Mouse (Mus musculus): ENCODE results near the gene Rapgef4. TPM values are rescaled to one million over a fixed set of nuclear protein-coding genes. Genes with fewer than 3 reads are reported as not detected.

Rapgef4 gene
- polyA plus RNA-seq, 1 experiment from 2014 or later: 23.4 TPM

DNA sequence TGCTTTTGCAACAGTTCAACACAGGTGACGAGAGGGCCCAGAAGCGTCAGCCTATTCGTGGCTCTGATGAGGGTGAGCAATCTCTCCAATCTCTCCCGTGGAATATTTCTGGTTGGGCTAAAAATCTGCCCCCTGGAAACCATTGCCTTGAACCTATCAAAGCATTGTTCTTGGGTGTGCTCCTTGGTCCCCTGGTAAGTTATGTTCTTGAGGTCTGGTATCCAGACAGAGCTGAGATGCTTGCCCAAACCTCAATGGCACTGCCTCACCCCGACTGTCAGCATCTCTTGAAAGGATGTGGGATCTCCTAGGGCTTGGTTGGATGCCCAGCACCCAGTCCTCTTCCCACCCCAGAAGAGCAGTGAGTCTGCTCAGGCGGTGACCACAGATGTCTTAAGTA lies 245.0 kb downstream of the Rapgef4 start:
- ATAC-seq: no peak
- WGBS: 88% methylated on average over 6 of the region's 6 CpGs
- Histone ChIP-seq H3K27ac (ENCODE audit: low read length) (no peak overlapping the region), H3K36me3 (ENCODE audit: control insufficient read depth, insufficient read depth) (no peaks in the 10 kb centered on the region), H3K9ac (replicated peaks; ENCODE audit: low read depth, low read length) (no peak overlapping the region), H3K9me3 (ENCODE audit: control insufficient read depth, low read length) (no peaks in the 10 kb centered on the region), H3K4me3 (replicated peaks; ENCODE audit: low read length) (no peak overlapping the region), H3K4me1 (replicated peaks; ENCODE audit: control insufficient read depth, insufficient read depth, low read length) (no peaks in the 10 kb centered on the region), H3K27me3 (replicated peaks; ENCODE audit: control insufficient read depth, insufficient read depth, low read length) (no peaks in the 10 kb centered on the region), H3K4me2 (ENCODE audit: low read length) (no peak overlapping the region)

DNA sequence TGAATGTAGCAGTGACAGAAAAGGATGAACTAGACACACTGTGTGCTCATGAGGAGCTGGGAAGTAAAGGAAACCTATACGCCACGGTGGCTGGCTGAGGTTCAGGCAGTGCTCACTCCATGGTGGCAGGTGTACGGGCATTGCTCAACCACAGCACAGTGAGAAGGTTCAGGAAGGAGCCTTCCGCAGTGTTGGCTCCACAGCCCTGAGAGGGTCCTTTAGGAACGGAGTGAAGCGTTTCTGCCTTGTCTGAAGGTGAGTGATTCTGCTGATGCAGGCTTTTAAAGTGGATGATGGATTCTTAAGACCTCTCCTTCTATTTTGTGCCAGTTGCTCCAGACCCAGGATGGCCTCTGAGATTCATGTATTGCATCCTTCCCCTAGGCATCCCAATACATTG lies 246.4 kb downstream of the Rapgef4 start:
- Histone ChIP-seq H3K9ac (replicated peaks; ENCODE audit: low read depth, low read length) (no peak overlapping the region), H3K4me3 (replicated peaks; ENCODE audit: low read length) (no peak overlapping the region), H3K27me3 (replicated peaks; ENCODE audit: control insufficient read depth, insufficient read depth, low read length) (no peaks in the 10 kb centered on the region), H3K36me3 (ENCODE audit: control insufficient read depth, insufficient read depth) (no peaks in the 10 kb centered on the region), H3K9me3 (ENCODE audit: control insufficient read depth, low read length) (no peaks in the 10 kb centered on the region), H3K4me2 (ENCODE audit: low read length) (no peak overlapping the region), H3K27ac (ENCODE audit: low read length) (no peak overlapping the region), H3K4me1 (replicated peaks; ENCODE audit: control insufficient read depth, insufficient read depth, low read length) (no peaks in the 10 kb centered on the region)
- WGBS: 98% methylated on average over 6 of the region's 6 CpGs
- ATAC-seq: no peak

DNA sequence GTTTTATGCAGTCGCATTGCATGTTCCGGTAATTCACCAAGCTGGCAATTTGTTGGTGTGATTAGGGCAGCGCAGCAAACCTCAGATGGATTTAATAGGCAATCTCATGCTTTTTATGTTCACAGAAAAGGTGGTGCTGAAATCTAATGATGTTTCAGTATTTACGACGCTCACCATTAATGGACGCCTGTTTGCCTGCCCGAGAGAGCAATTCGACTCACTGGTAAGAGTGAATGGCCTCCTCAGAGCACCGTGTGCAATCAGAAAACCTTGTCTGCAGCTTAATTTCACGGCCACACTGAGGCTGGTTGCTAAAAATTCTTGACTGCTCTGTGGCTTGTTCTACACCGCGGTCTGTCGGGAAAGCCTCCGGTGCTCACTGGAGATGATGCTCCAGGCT lies 247.8 kb downstream of the Rapgef4 start:
- H3K27ac ChIP-seq (ENCODE audit: low read length): no peak overlapping the region
- 75% methylated on average over 14 of the region's 14 CpGs for WGBS
- no peaks in the 10 kb centered on the region for H3K9me3 ChIP-seq (ENCODE audit: control insufficient read depth, low read length)
- no peaks in the 10 kb centered on the region for H3K36me3 ChIP-seq (ENCODE audit: control insufficient read depth, insufficient read depth)
- H3K9ac ChIP-seq (replicated peaks; ENCODE audit: low read depth, low read length): no peak overlapping the region
- no peaks in the 10 kb centered on the region for H3K4me1 ChIP-seq (replicated peaks; ENCODE audit: control insufficient read depth, insufficient read depth, low read length)
- H3K4me2 ChIP-seq (ENCODE audit: low read length): no peak overlapping the region
- no peaks in the 10 kb centered on the region for H3K27me3 ChIP-seq (replicated peaks; ENCODE audit: control insufficient read depth, insufficient read depth, low read length)
- no peak for ATAC-seq
- H3K4me3 ChIP-seq (replicated peaks; ENCODE audit: low read length): no peak overlapping the region

DNA sequence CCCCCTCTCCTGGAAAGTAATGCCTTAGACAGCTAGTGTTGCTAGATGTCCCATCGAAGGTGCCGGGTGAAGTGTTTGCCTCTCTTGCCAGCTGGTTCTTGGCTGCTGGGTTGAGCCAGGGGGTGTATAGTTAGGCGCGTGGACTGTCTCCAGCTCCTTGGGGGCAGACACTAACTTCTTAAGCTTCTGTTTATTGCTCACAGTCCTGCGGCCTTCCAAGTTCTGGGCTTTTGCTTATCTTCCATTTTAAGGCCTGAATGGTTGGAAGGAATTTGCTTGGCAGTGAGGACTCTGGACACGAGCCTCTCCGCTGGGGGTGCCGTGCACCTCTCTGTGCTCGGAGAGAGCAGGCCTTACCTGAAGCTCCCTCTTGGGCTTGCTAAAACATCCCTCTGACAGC lies 249.5 kb downstream of the Rapgef4 start:
- H3K4me3 ChIP-seq (replicated peaks; ENCODE audit: low read length): no peak overlapping the region
- H3K9ac ChIP-seq (replicated peaks; ENCODE audit: low read depth, low read length): no peak overlapping the region
- 80% methylated on average over 9 of the region's 9 CpGs for WGBS
- no peak for ATAC-seq
- peaks cover 5% of the 10 kb centered on the region for H3K4me1 ChIP-seq (replicated peaks; ENCODE audit: control insufficient read depth, insufficient read depth, low read length)
- no peak overlapping the region for H3K27ac ChIP-seq (ENCODE audit: low read length)
- no peaks in the 10 kb centered on the region for H3K36me3 ChIP-seq (ENCODE audit: control insufficient read depth, insufficient read depth)
- no peak overlapping the region for H3K4me2 ChIP-seq (ENCODE audit: low read length)
- no peaks in the 10 kb centered on the region for H3K27me3 ChIP-seq (replicated peaks; ENCODE audit: control insufficient read depth, insufficient read depth, low read length)
- H3K9me3 ChIP-seq (ENCODE audit: control insufficient read depth, low read length): no peaks in the 10 kb centered on the region

DNA sequence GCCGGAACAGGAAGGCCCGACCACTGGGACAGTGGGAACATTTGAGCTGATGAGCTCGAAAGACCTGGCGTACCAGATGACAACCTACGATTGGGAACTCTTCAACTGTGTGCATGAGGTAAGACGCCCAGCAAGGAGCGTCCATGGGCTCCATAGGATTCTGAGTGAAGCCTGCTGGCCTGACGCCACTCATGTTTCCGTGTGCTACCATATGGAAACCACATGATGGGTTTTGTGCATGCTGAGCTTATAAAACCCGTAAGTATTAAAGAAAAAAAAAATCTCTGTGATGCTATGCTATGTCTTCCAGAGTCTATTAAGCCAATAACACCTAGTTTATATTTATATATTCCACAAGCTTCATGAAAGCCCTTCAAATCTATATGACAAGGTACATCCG lies 253.0 kb downstream of the Rapgef4 start:
- 90% methylated on average over 11 of the region's 11 CpGs for WGBS
- ATAC-seq: no peak
- Histone ChIP-seq H3K9me3 (ENCODE audit: control insufficient read depth, low read length) (no peaks in the 10 kb centered on the region), H3K27me3 (replicated peaks; ENCODE audit: control insufficient read depth, insufficient read depth, low read length) (no peaks in the 10 kb centered on the region), H3K9ac (replicated peaks; ENCODE audit: low read depth, low read length) (no peak overlapping the region), H3K27ac (ENCODE audit: low read length) (no peak overlapping the region), H3K4me1 (replicated peaks; ENCODE audit: control insufficient read depth, insufficient read depth, low read length) (peaks cover 10% of the 10 kb centered on the region), H3K4me2 (ENCODE audit: low read length) (no peak overlapping the region), H3K4me3 (replicated peaks; ENCODE audit: low read length) (no peak overlapping the region), H3K36me3 (ENCODE audit: control insufficient read depth, insufficient read depth) (no peaks in the 10 kb centered on the region)

DNA sequence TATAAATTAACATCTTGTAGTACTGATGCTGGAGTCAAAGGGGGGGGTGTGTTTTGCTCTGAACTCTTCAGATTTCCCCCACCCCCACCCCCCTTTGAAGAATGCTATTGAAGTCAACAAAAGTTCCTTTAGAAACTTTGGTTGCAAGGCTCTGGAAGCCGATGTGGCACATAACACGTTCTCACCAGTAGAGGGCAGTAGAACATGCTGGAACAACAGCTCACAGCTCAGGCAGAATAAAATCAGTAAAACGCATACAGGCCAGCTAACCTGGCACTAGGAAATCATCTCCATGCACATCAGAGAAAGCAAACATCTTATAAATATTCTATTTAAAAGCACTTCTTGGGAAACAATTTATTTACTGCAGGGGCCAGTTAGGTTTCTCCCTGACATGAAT lies 253.9 kb downstream of the Rapgef4 start:
- H3K4me3 ChIP-seq (replicated peaks; ENCODE audit: low read length): no peak overlapping the region
- peaks cover 10% of the 10 kb centered on the region for H3K4me1 ChIP-seq (replicated peaks; ENCODE audit: control insufficient read depth, insufficient read depth, low read length)
- H3K27ac ChIP-seq (ENCODE audit: low read length): no peak overlapping the region; the same call in 1 of the 2 replicates
- no peak overlapping the region for H3K4me2 ChIP-seq (ENCODE audit: low read length)
- H3K27me3 ChIP-seq (replicated peaks; ENCODE audit: control insufficient read depth, insufficient read depth, low read length): no peaks in the 10 kb centered on the region
- no peaks in the 10 kb centered on the region for H3K9me3 ChIP-seq (ENCODE audit: control insufficient read depth, low read length)
- ATAC-seq: peak; percentile 81
- no peaks in the 10 kb centered on the region for H3K36me3 ChIP-seq (ENCODE audit: control insufficient read depth, insufficient read depth)
- WGBS: 0% methylated on average over 3 of the region's 3 CpGs
- H3K9ac ChIP-seq (replicated peaks; ENCODE audit: low read depth, low read length): no peak overlapping the region

DNA sequence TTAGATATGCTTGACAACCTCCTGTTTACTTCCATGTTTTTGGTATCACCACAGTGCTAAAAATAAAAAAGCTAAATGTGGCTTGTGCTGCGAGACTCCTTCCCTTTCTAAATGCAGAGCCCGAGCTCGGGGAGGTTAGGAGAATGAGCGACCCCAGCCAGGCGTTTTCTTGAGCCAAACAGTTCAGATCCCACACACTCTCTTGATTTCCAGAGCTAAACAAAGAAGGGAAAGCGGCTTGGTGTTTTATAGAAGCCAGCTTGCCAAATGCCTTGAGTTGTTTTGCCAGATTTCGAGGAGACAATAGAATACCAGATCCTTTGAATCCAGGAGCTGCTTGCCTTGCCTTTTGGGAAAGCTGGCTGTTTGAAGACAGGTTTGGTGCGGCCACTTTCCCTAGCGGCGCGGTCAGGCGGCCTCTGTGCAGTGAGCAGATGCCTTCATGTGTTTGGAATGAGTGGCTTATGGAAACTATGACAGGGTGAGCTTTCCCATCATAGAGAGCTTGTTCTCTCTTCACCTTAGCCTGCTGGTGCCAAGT lies 254.4 kb downstream of the Rapgef4 start:
- Histone ChIP-seq H3K9ac (replicated peaks; ENCODE audit: low read depth, low read length) (peak overlapping the region; percentile 40), H3K4me1 (replicated peaks; ENCODE audit: control insufficient read depth, insufficient read depth, low read length) (peaks cover 10% of the 10 kb centered on the region), H3K36me3 (ENCODE audit: control insufficient read depth, insufficient read depth) (no peaks in the 10 kb centered on the region), H3K4me2 (ENCODE audit: low read length) (peak overlapping the region; percentile 20), H3K27me3 (replicated peaks; ENCODE audit: control insufficient read depth, insufficient read depth, low read length) (no peaks in the 10 kb centered on the region), H3K4me3 (replicated peaks; ENCODE audit: low read length) (no peak overlapping the region), H3K9me3 (ENCODE audit: control insufficient read depth, low read length) (no peaks in the 10 kb centered on the region), H3K27ac (ENCODE audit: low read length) (peak overlapping the region; percentile 63)
- ATAC-seq: peak; percentile 58
- 21% methylated on average over 12 of the region's 12 CpGs for WGBS

DNA sequence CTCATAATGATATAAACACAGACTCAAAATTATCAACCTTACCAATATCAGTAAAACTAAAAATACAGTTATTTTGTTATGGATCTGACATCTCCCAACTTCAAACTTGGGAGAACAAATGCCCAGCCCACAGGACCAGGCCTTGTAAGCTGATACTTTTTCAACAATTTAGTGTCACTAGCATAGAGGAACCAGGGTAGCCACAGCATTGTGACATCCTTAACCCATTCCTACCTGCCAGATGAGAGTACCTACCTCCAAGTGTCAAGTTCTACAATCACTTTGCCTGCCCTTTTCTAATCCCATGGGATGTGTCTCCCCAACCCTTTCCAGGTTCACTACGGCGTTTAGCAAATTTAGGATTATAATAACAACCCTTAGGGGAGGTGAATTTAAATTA lies 257.4 kb downstream of the Rapgef4 start:
- Histone ChIP-seq H3K36me3 (ENCODE audit: control insufficient read depth, insufficient read depth) (no peaks in the 10 kb centered on the region), H3K9me3 (ENCODE audit: control insufficient read depth, low read length) (no peaks in the 10 kb centered on the region), H3K4me1 (replicated peaks; ENCODE audit: control insufficient read depth, insufficient read depth, low read length) (peaks cover 17% of the 10 kb centered on the region), H3K4me2 (ENCODE audit: low read length) (no peak overlapping the region), H3K27me3 (replicated peaks; ENCODE audit: control insufficient read depth, insufficient read depth, low read length) (no peaks in the 10 kb centered on the region), H3K4me3 (replicated peaks; ENCODE audit: low read length) (no peak overlapping the region), H3K27ac (ENCODE audit: low read length) (no peak overlapping the region), H3K9ac (replicated peaks; ENCODE audit: low read depth, low read length) (no peak overlapping the region)
- ATAC-seq: no peak
- 76% methylated on average over 2 of the region's 2 CpGs for WGBS

DNA sequence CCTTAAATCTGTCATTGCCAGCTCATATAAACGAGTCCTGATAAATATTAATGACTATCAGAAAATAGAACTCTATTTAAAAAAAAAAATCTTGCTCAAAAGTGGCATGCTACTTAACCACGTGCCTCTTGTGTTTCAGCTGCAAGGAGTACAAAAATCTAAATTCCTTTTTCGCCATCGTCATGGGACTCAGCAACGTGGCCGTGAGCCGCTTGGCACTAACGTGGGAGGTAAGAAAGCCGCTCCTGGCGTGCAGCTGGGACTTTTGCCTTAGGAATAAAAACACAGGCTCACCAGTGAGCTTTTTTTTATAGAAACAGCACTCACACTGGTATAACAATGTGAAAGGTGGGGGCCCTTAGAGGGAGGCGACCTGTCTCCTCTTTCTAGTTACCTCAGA lies 257.9 kb downstream of the Rapgef4 start:
- H3K27me3 ChIP-seq (replicated peaks; ENCODE audit: control insufficient read depth, insufficient read depth, low read length): no peaks in the 10 kb centered on the region
- peaks cover 17% of the 10 kb centered on the region for H3K4me1 ChIP-seq (replicated peaks; ENCODE audit: control insufficient read depth, insufficient read depth, low read length)
- H3K9ac ChIP-seq (replicated peaks; ENCODE audit: low read depth, low read length): no peak overlapping the region
- no peak overlapping the region for H3K4me2 ChIP-seq (ENCODE audit: low read length)
- no peak overlapping the region for H3K27ac ChIP-seq (ENCODE audit: low read length)
- no peaks in the 10 kb centered on the region for H3K36me3 ChIP-seq (ENCODE audit: control insufficient read depth, insufficient read depth)
- WGBS: 37% methylated on average over 11 of the region's 11 CpGs
- no peaks in the 10 kb centered on the region for H3K9me3 ChIP-seq (ENCODE audit: control insufficient read depth, low read length)
- no peak for ATAC-seq
- H3K4me3 ChIP-seq (replicated peaks; ENCODE audit: low read length): no peak overlapping the region

DNA sequence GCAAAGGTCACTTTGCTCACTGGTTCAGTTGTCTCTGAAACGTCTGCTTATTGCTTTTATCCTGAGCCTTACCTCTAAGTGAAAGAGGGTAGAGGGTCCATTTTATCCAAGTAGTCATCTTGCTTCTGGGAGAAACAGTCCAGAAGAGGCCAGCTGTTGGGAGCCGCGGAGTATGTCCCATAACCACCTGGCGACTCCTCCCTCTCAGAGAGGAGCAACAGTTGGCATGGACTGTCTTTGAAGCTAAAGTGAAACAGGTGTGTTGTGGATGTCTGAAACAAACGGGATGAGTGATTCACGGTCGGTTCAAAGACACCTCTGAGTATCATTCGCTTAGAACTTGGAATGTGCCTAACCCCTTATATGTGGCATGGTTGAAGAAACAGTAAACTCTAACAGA lies 258.4 kb downstream of the Rapgef4 start:
- no peaks in the 10 kb centered on the region for H3K9me3 ChIP-seq (ENCODE audit: control insufficient read depth, low read length)
- H3K36me3 ChIP-seq (ENCODE audit: control insufficient read depth, insufficient read depth): no peaks in the 10 kb centered on the region
- 91% methylated on average over 8 of the region's 8 CpGs for WGBS
- no peak for ATAC-seq
- H3K4me1 ChIP-seq (replicated peaks; ENCODE audit: control insufficient read depth, insufficient read depth, low read length): peaks cover 17% of the 10 kb centered on the region
- H3K27me3 ChIP-seq (replicated peaks; ENCODE audit: control insufficient read depth, insufficient read depth, low read length): no peaks in the 10 kb centered on the region
- H3K27ac ChIP-seq (ENCODE audit: low read length): no peak overlapping the region
- H3K4me2 ChIP-seq (ENCODE audit: low read length): no peak overlapping the region
- no peak overlapping the region for H3K4me3 ChIP-seq (replicated peaks; ENCODE audit: low read length)
- H3K9ac ChIP-seq (replicated peaks; ENCODE audit: low read depth, low read length): no peak overlapping the region

Data from forebrain, embryonic 16.5 days (tissue).